Mouse (Mus musculus) embryo, embryonic 10 days (tissue): ENCODE measurements at regions not wholly inside any gene's neighbourhood (a gene's known extent, or its start where the extent isn't known, plus 50 kb on each side); places are given as distances from the start of the nearest gene placed in this dataset.

ENCODE experiments used
- DNase-seq: peaks from one replicate; pipeline ENCODE4 v3.0.0-alpha.2; 2015; ENCODE audit warnings: low spot score

DNA sequence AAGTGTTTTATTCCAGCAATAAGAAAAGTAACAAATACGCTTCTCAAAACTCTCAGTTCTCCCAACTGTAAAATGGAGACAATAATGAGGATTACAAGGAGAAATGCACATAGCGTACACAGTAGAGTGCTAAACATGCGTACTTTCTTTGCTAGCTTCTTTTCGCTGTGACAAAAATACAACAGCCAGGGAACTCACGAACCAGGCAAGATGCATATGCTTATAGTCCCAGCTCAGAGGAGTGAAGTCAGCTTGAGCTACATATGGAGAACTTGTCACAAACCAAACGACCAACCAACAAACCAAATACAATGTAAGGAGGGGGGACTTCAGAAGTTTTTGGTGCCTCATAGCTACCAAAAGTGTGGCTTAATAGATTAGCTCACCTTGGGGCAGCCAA is 313.3 kb downstream of the Cog6 start:
- DNase-seq = no peak

GRCm38 (mm10) chr3:52702962-52703361 is 314.1 kb downstream of the Cog6 start:
- DNase-seq = no peak

DNA sequence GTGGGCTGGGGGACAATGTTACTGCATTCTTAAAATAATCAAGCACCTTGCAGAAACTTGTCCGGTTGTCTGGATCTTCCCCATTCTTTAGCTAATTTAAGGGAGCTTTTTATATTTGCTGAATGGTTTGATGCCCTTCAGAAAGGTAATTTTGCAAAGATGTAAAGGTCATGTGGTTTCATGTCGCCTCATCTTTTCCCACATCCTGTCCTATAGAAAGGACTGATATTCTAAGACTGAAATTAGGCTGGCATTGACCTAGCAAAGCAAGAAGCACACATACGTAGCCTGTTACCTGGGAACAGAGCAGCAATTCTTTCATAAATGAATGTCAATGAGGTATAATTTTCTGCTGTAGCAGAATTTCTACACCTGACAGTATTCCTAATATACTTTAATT is 315.4 kb downstream of the Cog6 start:
- no peak for DNase-seq

GRCm38 (mm10) chr3:52693813-52694212 is 323.2 kb downstream of the Cog6 start:
- DNase-seq = no peak

DNA sequence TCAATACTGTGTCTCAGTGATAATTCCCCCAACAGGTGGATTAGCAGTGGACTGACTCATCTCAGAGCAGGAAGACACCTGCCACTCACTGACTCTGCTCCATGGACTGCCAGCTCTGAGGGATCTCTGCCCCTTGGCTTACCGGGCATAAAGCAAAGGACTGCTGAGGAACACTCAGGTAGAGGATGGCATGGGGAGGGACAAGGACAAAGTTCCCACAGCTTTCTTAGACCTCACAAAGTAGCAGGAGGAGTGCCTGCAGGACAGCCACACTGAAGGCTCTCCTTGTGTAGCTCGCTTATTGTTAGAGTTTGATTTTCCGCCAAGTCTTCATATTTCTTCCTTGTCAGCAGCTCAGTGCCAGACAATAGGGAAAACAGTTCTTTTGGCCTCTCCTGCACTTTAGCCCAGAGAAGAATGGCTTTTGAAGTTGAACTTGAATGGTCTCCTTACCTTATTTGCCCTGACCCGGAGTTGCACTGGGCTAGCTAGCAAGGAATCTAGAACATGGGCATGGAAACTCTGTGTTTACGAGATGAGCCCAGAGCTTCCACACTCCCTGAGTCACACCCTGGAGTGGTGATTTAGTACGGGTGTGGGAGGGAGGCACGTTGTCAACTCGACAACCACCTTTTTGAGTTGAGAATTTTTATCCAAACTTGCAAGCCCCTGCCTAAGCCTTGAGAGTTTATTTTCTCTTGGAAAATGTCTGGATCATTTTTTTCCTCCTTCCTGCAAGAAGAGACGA is 331.4 kb downstream of the Cog6 start:
- no peak for DNase-seq

- peak; percentile 23 for DNase-seq
Measured at GRCm38 (mm10) chr3:52680824-52681388, 336.1 kb downstream of the Cog6 start.

GRCm38 (mm10) chr3:52676886-52677670 is 340.0 kb downstream of the Cog6 start:
- no peak for DNase-seq

DNA sequence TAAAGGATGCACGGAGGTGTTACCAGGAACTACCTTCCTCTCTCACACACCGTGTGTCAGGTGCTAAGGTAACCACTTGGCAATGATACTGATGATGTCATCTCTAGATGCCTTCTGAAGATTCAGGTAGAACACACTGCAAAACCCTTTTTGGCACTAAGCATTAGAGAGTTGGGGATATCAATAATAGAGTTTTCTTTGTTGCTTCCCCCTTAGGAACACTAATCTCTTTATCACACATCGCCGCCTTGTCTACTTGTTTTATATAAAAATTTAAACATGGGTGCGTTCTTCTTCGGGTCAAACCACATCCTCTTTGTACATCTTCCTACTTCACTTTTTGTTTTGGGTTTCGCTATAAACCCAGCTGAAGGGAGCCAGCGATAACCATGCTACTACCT is 346.4 kb downstream of the Cog6 start:
- no peak for DNase-seq

DNA sequence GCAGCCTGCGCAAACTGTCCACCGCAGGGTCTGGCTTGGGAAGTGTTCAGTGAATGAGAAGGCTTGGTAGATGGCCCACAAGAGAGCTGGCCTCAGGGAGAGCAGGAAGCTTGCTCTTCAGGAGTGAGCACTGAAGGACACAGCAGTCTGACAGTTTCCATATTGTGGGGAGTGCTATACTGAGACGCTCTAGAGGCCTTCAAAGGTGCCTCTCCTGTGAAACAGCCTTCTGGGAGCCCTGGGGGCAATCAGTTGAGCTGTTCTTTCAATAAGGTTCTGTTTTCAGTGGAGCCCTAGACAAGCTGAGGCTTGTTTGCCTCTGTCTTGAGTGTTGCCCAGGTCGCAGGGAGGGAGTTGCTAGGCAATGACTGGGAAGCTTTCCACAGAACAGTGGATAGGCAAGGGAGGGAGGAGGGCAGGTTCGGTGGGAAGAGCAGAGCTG is 353.9 kb downstream of the Cog6 start:
- DNase-seq = peak; percentile 42

- DNase-seq = no peak
Measured at GRCm38 (mm10) chr3:52662164-52662908, 354.7 kb downstream of the Cog6 start.

DNA sequence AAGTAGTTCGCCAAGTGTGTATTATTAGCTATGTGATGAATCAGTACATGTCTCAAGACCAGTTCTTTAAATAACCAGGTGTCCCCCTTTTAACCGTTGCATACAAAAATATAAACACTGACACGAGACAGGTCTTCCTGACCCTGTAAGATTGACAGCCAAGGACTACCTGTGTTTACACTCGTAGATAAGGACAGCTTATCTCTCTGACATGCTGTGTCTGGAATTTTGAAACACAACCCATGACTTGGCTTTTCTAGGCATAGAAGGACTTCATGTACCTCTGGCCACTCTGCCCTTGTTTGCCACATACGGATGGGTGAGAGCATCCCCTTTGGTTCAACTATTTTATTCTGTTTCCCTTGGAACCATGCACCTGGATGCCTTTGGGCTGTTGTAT is 364.0 kb downstream of the Cog6 start:
- DNase-seq = no peak

DNA sequence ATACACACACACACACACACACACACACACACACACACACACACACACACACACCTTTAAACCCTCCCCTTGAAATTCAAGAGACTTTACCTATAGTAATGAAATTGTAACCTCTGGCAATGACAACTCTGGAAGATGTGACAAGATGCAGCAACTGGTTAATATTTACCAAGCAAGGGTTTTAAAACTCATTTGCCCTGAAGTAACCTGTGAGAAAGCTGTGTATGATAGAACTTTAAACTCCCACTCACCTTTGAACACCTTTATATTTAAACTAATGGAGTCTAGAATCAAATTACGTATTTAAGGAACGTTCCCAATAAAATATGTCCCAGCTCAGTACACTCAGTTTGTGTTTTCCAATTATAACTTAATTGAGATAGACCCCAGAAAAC is 364.6 kb downstream of the Cog6 start:
- DNase-seq = no peak

GRCm38 (mm10) chr3:52651862-52652475 is 365.1 kb downstream of the Cog6 start:
- DNase-seq = no peak

DNA sequence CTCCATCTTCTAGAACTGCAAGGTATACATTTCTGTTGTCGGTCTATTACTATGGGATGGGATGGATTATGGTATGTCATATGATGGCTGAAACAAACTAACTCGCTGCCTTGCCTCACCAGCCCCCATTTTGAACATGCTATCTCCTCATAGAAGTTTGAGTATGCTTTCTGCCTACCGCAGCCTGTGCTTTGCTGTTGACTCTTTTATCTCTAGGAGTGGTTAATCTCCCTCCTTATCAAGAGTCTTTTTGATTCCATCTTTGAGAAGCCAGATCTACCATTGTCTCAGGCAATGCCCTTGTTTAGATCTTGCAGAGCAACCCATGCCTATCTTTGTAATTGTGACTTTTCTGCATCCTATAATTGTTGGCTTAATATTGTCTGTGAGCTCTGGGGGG is 367.0 kb downstream of the Cog6 start:
- no peak for DNase-seq

GRCm38 (mm10) chr3:52648836-52649500 is 368.1 kb downstream of the Cog6 start:
- DNase-seq = no peak

GRCm38 (mm10) chr3:52647900-52648299 is 369.1 kb downstream of the Cog6 start:
- DNase-seq = no peak

DNA sequence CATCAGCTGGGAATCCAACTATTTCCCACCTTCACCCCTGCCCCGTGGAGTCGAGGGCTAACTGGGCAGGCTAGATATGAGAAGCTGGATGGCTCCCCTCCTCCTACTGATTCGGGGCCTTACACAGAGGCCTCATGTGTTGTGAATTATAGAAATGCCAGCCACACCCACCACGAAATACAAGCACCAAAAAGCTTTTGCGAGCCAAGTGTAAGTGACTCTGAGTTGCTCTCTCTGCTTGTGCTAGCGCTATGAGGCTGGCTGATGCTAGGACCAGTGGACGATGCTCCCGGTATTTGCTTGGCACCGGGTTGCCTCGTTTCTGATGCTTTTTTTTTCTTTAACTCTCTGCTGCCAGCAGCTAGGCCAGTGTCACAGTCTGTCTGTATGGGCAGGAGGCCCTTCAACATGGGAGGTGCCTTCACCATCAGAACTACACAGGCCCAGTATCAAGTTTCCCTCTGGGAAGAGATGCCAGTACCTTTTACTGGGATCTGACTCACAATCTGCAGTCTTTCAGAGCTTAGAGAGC is 369.8 kb downstream of the Cog6 start:
- no peak for DNase-seq

- DNase-seq = peak; percentile 47
Measured at GRCm38 (mm10) chr3:52645156-52645555, 371.9 kb downstream of the Cog6 start.

- peak; percentile 39 for DNase-seq
Measured at GRCm38 (mm10) chr3:52644178-52645128, 372.6 kb downstream of the Cog6 start.

DNA sequence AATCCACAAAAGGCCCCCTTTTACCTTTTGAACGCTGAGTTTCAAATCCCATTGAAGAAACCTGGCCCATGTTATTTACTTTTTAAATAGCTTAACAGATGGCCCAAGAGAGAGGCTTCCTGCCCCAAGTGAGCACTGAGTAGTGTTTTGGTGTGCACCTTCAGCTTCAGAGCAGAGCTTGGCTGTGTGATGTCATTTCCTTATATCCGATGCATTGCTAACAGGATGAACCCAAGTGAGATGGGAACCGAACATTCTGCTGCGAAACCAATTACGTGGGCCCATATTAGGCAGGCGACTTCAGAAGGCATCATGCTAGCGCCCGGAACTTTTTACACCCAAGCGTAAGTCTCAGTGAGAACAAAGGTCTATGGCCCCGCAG is 373.2 kb downstream of the Cog6 start:
- DNase-seq = no peak
